Mouse (Mus musculus) layer of hippocampus, adult 11-12 months (tissue): ENCODE measurements at regions not wholly inside any gene's neighbourhood (a gene's known extent, or its start where the extent isn't known, plus 50 kb on each side); places are given as distances from the start of the nearest gene placed in this dataset.

ENCODE experiments used
- DNase-seq: peaks from one replicate; pipeline ENCODE4 v3.0.0; 2022; ENCODE audit warnings: low spot score

DNA sequence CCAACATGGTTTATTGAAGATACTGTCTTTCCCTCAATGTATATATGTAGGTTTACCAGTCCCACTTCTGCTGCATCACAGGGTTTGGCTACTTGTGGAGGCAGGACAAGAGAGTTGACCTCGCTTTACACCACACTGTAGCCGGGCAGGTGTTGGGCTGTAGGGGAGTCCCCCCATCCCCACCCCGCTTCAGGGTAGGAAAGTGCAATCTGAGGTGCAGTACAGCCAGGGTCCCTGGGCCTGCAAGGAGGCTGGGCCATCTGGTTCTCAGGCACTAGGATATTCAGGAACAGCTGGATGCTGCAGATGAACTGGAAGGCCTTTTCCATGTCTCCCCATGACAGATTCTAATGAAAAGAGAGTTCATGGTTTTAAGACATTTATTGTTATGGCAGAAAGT lies 142.0 kb downstream of the Sis start:
- no peak for DNase-seq

DNA sequence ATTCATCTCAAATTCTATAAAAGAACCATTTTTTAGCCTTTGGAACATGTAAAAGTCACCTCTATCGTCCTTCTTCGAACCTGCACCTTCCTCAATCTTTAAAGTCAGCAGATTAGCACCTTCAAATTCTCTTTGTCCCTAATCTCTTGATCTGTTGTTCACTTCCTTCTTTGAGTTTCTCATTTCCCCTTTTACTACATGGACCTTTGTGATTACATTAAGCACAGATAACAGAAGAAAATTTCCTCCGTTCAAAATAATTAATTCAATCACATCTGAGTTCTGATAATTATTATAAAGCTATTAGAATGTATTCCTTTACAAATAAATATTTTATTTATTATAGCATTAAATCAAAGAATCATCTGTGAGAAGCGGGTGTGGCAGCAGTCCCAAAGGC lies 144.5 kb downstream of the Sis start:
- DNase-seq: no peak

DNA sequence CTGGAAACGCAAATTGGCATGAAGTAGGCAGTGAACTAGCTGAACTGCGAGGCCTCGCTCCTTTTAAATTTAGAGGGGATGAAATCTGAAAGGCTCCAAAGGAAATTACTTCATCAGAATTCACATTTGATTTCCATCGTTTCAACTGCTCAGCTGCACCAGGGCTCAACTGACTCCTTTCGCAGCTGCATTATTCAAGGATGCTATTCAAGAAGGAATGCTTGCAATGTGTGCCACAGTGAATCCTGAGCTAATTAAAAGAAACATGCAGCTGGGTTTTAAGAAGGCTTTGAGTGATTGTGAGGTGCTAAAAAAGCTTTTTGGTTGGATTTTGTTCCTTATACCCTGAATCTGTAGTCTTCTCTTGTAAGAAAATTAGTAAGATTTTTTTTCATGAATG lies 177.1 kb downstream of the Sis start:
- peak; percentile 4 for DNase-seq
